Mouse (Mus musculus): ENCODE measurements at regions not wholly inside any gene's neighbourhood (a gene's known extent, or its start where the extent isn't known, plus 50 kb on each side); places are given as distances from the start of the nearest gene placed in this dataset.

- Histone ChIP-seq H3K4me2 (no peak overlapping the region), H3K27me3 (no peaks in the 10 kb centered on the region), H3K27ac (no peak overlapping the region), H3K9ac (no peak overlapping the region), H3K9me3 (replicated peaks) (no peaks in the 10 kb centered on the region), H3K4me1 (peaks cover 5% of the 10 kb centered on the region; the same call in 1 of the 2 replicates), H3K36me3 (no peaks in the 10 kb centered on the region), H3K4me3 (replicated peaks) (no peak overlapping the region)
- WGBS = 90% methylated on average over 6 of the region's 6 CpGs
- no peak for ATAC-seq (replicated peaks; ENCODE audit: low FRiP score)
Observed at GRCm38 (mm10) chr17:4465741-4466140, 528.4 kb upstream of the Arid1b start.

GRCm38 (mm10) chr17:4472412-4472811 lies 521.7 kb upstream of the Arid1b start:
- 0 out of 2 replicates have a peak, but pooled peaks cover 3% of the 10 kb centered on the region for H3K4me1 ChIP-seq
- H3K36me3 ChIP-seq = no peaks in the 10 kb centered on the region
- H3K27ac ChIP-seq = no peak overlapping the region
- H3K4me2 ChIP-seq = no peak overlapping the region
- WGBS = 45% methylated on average over 5 of the region's 5 CpGs
- no peak overlapping the region for H3K9ac ChIP-seq
- H3K27me3 ChIP-seq = no peaks in the 10 kb centered on the region
- no peak for ATAC-seq (replicated peaks; ENCODE audit: low FRiP score)
- no peak overlapping the region for H3K4me3 ChIP-seq (replicated peaks)
- no peaks in the 10 kb centered on the region for H3K9me3 ChIP-seq (replicated peaks)

- 85% methylated on average over 5 of the region's 5 CpGs for WGBS
- Histone ChIP-seq H3K9ac (no peak overlapping the region), H3K27ac (no peak overlapping the region), H3K27me3 (no peaks in the 10 kb centered on the region), H3K4me1 (0 out of 2 replicates have a peak, but pooled peaks cover 3% of the 10 kb centered on the region), H3K4me3 (replicated peaks) (no peak overlapping the region), H3K9me3 (replicated peaks) (no peaks in the 10 kb centered on the region), H3K4me2 (no peak overlapping the region), H3K36me3 (no peaks in the 10 kb centered on the region)
- no peak for ATAC-seq (replicated peaks; ENCODE audit: low FRiP score)
Observed at GRCm38 (mm10) chr17:4474350-4474749, 519.8 kb upstream of the Arid1b start.

GRCm38 (mm10) chr17:4475665-4476064 lies 518.5 kb upstream of the Arid1b start:
- Histone ChIP-seq H3K9me3 (replicated peaks) (no peaks in the 10 kb centered on the region), H3K9ac (no peak overlapping the region), H3K27me3 (no peaks in the 10 kb centered on the region), H3K4me2 (no peak overlapping the region), H3K4me1 (0 out of 2 replicates have a peak, but pooled peaks cover 3% of the 10 kb centered on the region), H3K4me3 (replicated peaks) (no peak overlapping the region), H3K36me3 (no peaks in the 10 kb centered on the region), H3K27ac (no peak overlapping the region)
- ATAC-seq (replicated peaks; ENCODE audit: low FRiP score) = no peak
- 96% methylated on average over 3 of the region's 3 CpGs for WGBS

- no peaks in the 10 kb centered on the region for H3K9me3 ChIP-seq (replicated peaks)
- WGBS = 95% methylated on average over 2 of the region's 2 CpGs
- no peak for ATAC-seq (replicated peaks; ENCODE audit: low FRiP score)
Observed at GRCm38 (mm10) chr17:4494392-4494791, 499.7 kb upstream of the Arid1b start.

GRCm38 (mm10) chr17:4500504-4500903 lies 493.6 kb upstream of the Arid1b start:
- no peak overlapping the region for H3K9ac ChIP-seq
- H3K4me3 ChIP-seq (replicated peaks) = no peak overlapping the region
- WGBS = 78% methylated on average over 5 of the region's 5 CpGs
- H3K9me3 ChIP-seq (replicated peaks) = no peaks in the 10 kb centered on the region
- no peaks in the 10 kb centered on the region for H3K36me3 ChIP-seq
- ATAC-seq (replicated peaks; ENCODE audit: low FRiP score) = no peak
- H3K4me2 ChIP-seq = no peak overlapping the region
- no peak overlapping the region for H3K27ac ChIP-seq
- H3K27me3 ChIP-seq = no peaks in the 10 kb centered on the region
- H3K4me1 ChIP-seq = peaks cover 16% of the 10 kb centered on the region

More at GRCm38 (mm10) chr17:4494392-4494791, 499.7 kb upstream of the Arid1b start:
- H3K27me3 ChIP-seq = no peaks in the 10 kb centered on the region
- H3K9ac ChIP-seq = no peak overlapping the region
- H3K4me2 ChIP-seq = no peak overlapping the region
- H3K36me3 ChIP-seq = no peaks in the 10 kb centered on the region
- no peak overlapping the region for H3K4me3 ChIP-seq (replicated peaks)
- peaks cover 16% of the 10 kb centered on the region for H3K4me1 ChIP-seq
- H3K27ac ChIP-seq = no peak overlapping the region

- WGBS = 93% methylated on average over 1 of the region's 1 CpGs
- H3K27me3 ChIP-seq = no peaks in the 10 kb centered on the region
- H3K27ac ChIP-seq = no peak overlapping the region
- H3K4me2 ChIP-seq = no peak overlapping the region
- H3K9me3 ChIP-seq (replicated peaks) = no peaks in the 10 kb centered on the region
- H3K9ac ChIP-seq = no peak overlapping the region
- no peak for ATAC-seq (replicated peaks; ENCODE audit: low FRiP score)
- H3K4me3 ChIP-seq (replicated peaks) = no peak overlapping the region
- H3K4me1 ChIP-seq = peaks cover 16% of the 10 kb centered on the region
- no peaks in the 10 kb centered on the region for H3K36me3 ChIP-seq
Observed at GRCm38 (mm10) chr17:4501029-4501428, 493.1 kb upstream of the Arid1b start.

GRCm38 (mm10) chr17:4504951-4505350 lies 489.2 kb upstream of the Arid1b start:
- Histone ChIP-seq H3K4me2 (no peak overlapping the region), H3K4me3 (replicated peaks) (no peak overlapping the region), H3K4me1 (no peaks in the 10 kb centered on the region), H3K27ac (no peak overlapping the region), H3K36me3 (no peaks in the 10 kb centered on the region), H3K27me3 (no peaks in the 10 kb centered on the region), H3K9me3 (replicated peaks) (no peaks in the 10 kb centered on the region), H3K9ac (no peak overlapping the region)
- WGBS = 61% methylated on average over 6 of the region's 6 CpGs
- ATAC-seq (replicated peaks; ENCODE audit: low FRiP score) = no peak

- no peak for ATAC-seq (replicated peaks; ENCODE audit: low FRiP score)
- no peak overlapping the region for H3K4me3 ChIP-seq (replicated peaks)
- H3K4me2 ChIP-seq = no peak overlapping the region
- H3K27me3 ChIP-seq = no peaks in the 10 kb centered on the region
- WGBS = 89% methylated on average over 3 of the region's 3 CpGs
- H3K4me1 ChIP-seq = no peaks in the 10 kb centered on the region
- H3K9me3 ChIP-seq (replicated peaks) = no peaks in the 10 kb centered on the region
- no peaks in the 10 kb centered on the region for H3K36me3 ChIP-seq
- no peak overlapping the region for H3K9ac ChIP-seq
- no peak overlapping the region for H3K27ac ChIP-seq
Observed at GRCm38 (mm10) chr17:4509506-4509905, 484.6 kb upstream of the Arid1b start.

GRCm38 (mm10) chr17:4516141-4516540 lies 478.0 kb upstream of the Arid1b start:
- peaks cover 5% of the 10 kb centered on the region; the same call in 1 of the 2 replicates for H3K4me1 ChIP-seq
- ATAC-seq (replicated peaks; ENCODE audit: low FRiP score) = no peak

GRCm38 (mm10) chr17:4516846-4517245 lies 477.3 kb upstream of the Arid1b start:
- Histone ChIP-seq H3K4me3 (replicated peaks) (no peak overlapping the region), H3K4me2 (no peak overlapping the region), H3K27ac (no peak overlapping the region), H3K36me3 (no peaks in the 10 kb centered on the region), H3K9ac (no peak overlapping the region), H3K4me1 (peaks cover 5% of the 10 kb centered on the region; the same call in 1 of the 2 replicates), H3K9me3 (replicated peaks) (no peaks in the 10 kb centered on the region), H3K27me3 (no peaks in the 10 kb centered on the region)
- no peak for ATAC-seq (replicated peaks; ENCODE audit: low FRiP score)
- WGBS = 38% methylated on average over 3 of the region's 3 CpGs

More at GRCm38 (mm10) chr17:4516141-4516540, 478.0 kb upstream of the Arid1b start:
- no peak overlapping the region for H3K27ac ChIP-seq
- no peak overlapping the region for H3K4me3 ChIP-seq (replicated peaks)
- H3K9ac ChIP-seq = no peak overlapping the region
- no peak overlapping the region for H3K4me2 ChIP-seq
- H3K27me3 ChIP-seq = no peaks in the 10 kb centered on the region
- no peaks in the 10 kb centered on the region for H3K36me3 ChIP-seq
- H3K9me3 ChIP-seq (replicated peaks) = no peaks in the 10 kb centered on the region
- 84% methylated on average over 7 of the region's 7 CpGs for WGBS

GRCm38 (mm10) chr17:4521031-4521430 lies 473.1 kb upstream of the Arid1b start:
- H3K4me3 ChIP-seq (replicated peaks) = no peak overlapping the region
- H3K9ac ChIP-seq = no peak overlapping the region
- 79% methylated on average over 4 of the region's 4 CpGs for WGBS
- peaks cover 7% of the 10 kb centered on the region; the same call in 1 of the 2 replicates for H3K4me1 ChIP-seq
- no peaks in the 10 kb centered on the region for H3K9me3 ChIP-seq (replicated peaks)
- H3K27ac ChIP-seq = no peak overlapping the region
- no peak overlapping the region for H3K4me2 ChIP-seq
- H3K27me3 ChIP-seq = no peaks in the 10 kb centered on the region
- no peak for ATAC-seq (replicated peaks; ENCODE audit: low FRiP score)
- H3K36me3 ChIP-seq = no peaks in the 10 kb centered on the region

GRCm38 (mm10) chr17:4526466-4526865 lies 467.7 kb upstream of the Arid1b start:
- Histone ChIP-seq H3K4me3 (replicated peaks) (no peak overlapping the region), H3K4me1 (0 out of 2 replicates have a peak, but pooled peaks cover 2% of the 10 kb centered on the region), H3K9ac (no peak overlapping the region), H3K4me2 (no peak overlapping the region), H3K27ac (no peak overlapping the region), H3K9me3 (replicated peaks) (no peaks in the 10 kb centered on the region), H3K27me3 (no peaks in the 10 kb centered on the region), H3K36me3 (no peaks in the 10 kb centered on the region)
- no peak for ATAC-seq (replicated peaks; ENCODE audit: low FRiP score)
- 91% methylated on average over 7 of the region's 7 CpGs for WGBS
